Mouse (Mus musculus) c-Kit-positive CD71-negative TER-119-negative erythroid progenitor cells, embryonic 14.5 days (primary cell): ENCODE results near the gene Nup93.
A peak's percentile ranks its signal among the peaks of the same experiment; 100 is the strongest.

ENCODE experiments used
- DNase-seq: peaks from one replicate; pipeline ENCODE4 v3.0.0-alpha.2; 2013; ENCODE audit warnings: low read depth

Gene Nup93

GRCm38 (mm10) chr8:94268359-94268890 lies 54.1 kb downstream of the Nup93 start:
- DNase-seq, result no peak

- DNase-seq, result no peak
These were observed 55.9 kb downstream of the Nup93 start for GRCm38 (mm10) chr8:94270309-94270708.

- DNase-seq, result no peak
These were observed 56.7 kb downstream of the Nup93 start for GRCm38 (mm10) chr8:94271102-94271501.

GRCm38 (mm10) chr8:94272612-94273011 lies 58.2 kb downstream of the Nup93 start:
- no peak for DNase-seq

- DNase-seq, result no peak
These were observed 59.0 kb downstream of the Nup93 start for GRCm38 (mm10) chr8:94273289-94273850.

GRCm38 (mm10) chr8:94274030-94274429 lies 59.7 kb downstream of the Nup93 start:
- no peak for DNase-seq

- no peak for DNase-seq
These were observed 63.9 kb downstream of the Nup93 start for GRCm38 (mm10) chr8:94278295-94278694.

- no peak for DNase-seq
These were observed 65.7 kb downstream of the Nup93 start for GRCm38 (mm10) chr8:94280001-94280613.

GRCm38 (mm10) chr8:94282453-94282985 lies 68.2 kb downstream of the Nup93 start:
- no peak for DNase-seq

- no peak for DNase-seq
These were observed 69.8 kb downstream of the Nup93 start for GRCm38 (mm10) chr8:94284204-94284603.

- DNase-seq, result no peak
These were observed 76.2 kb downstream of the Nup93 start for GRCm38 (mm10) chr8:94290606-94291005.

GRCm38 (mm10) chr8:94292072-94292471 lies 77.7 kb downstream of the Nup93 start:
- DNase-seq, result no peak

GRCm38 (mm10) chr8:94292626-94293025 lies 78.3 kb downstream of the Nup93 start:
- DNase-seq, result no peak

- no peak for DNase-seq
These were observed 81.3 kb downstream of the Nup93 start for GRCm38 (mm10) chr8:94295687-94296086.

- no peak for DNase-seq
These were observed 82.1 kb downstream of the Nup93 start for GRCm38 (mm10) chr8:94296312-94296991.

- no peak for DNase-seq
These were observed 82.7 kb downstream of the Nup93 start for GRCm38 (mm10) chr8:94297101-94297500.

GRCm38 (mm10) chr8:94300809-94301208 lies 86.4 kb downstream of the Nup93 start:
- DNase-seq, result no peak

GRCm38 (mm10) chr8:94304412-94304811 lies 90.0 kb downstream of the Nup93 start:
- DNase-seq, result no peak

GRCm38 (mm10) chr8:94306989-94307513 lies 92.7 kb downstream of the Nup93 start:
- no peak for DNase-seq

- peak; percentile 10 for DNase-seq
These were observed 93.3 kb downstream of the Nup93 start for GRCm38 (mm10) chr8:94307652-94308051.

GRCm38 (mm10) chr8:94314069-94314468 lies 99.7 kb downstream of the Nup93 start:
- DNase-seq, result no peak

GRCm38 (mm10) chr8:94317249-94317648 lies 102.9 kb downstream of the Nup93 start:
- no peak for DNase-seq

GRCm38 (mm10) chr8:94317691-94318090 lies 103.3 kb downstream of the Nup93 start:
- no peak for DNase-seq
